Mouse (Mus musculus): ENCODE measurements around the gene Ap1ar.

GRCm38 (mm10) chr3:127823886-127824863 lies 13.1 kb downstream of the Ap1ar start:
- TF ChIP-seq CTCF (IDR thresholded peaks at IDR 0.05; ENCODE audit: low read depth, low read length) (no peak), POLR2A (IDR thresholded peaks at IDR 0.05; ENCODE audit: borderline replicate concordance, low read depth, low read length) (no peak)

Measured in bone marrow macrophage, adult 2 months (primary cell).